Mouse (Mus musculus) kidney, adult 2 months (tissue): Measurements from ENCODE around the gene Hcn2.

Experiments
- CTCF ChIP-seq: fragments of 200-500 bp; conservative IDR thresholded peaks from 2 replicates; pipeline ENCODE4 v1.5.1; 2011; ENCODE audit warnings: low read depth, mild to moderate bottlenecking, control low read depth, low read length, moderate library complexity, mixed read lengths; ENCODE audit not compliant: insufficient read depth, insufficient read length
- POLR2A ChIP-seq: fragments of 200-500 bp; IDR thresholded peaks from one replicate; pipeline ENCODE4 v1.6.1; 2011; ENCODE audit warnings: low read depth, low read length, control low read depth

- TF ChIP-seq CTCF (no peak), POLR2A (no peak)
Observed at GRCm38 (mm10) chr10:79687513-79687912, 28.9 kb upstream of the Hcn2 start.
